Mouse (Mus musculus) neural tube, embryonic 10.5 days (tissue): ENCODE results near the gene Nr2c1.

ENCODE experiments used
- DNase-seq: peaks from one replicate; pipeline ENCODE4 v3.0.0-alpha.2; 2017; ENCODE audit warnings: low spot score; ENCODE audit errors: extremely low spot score

Gene Nr2c1

DNA sequence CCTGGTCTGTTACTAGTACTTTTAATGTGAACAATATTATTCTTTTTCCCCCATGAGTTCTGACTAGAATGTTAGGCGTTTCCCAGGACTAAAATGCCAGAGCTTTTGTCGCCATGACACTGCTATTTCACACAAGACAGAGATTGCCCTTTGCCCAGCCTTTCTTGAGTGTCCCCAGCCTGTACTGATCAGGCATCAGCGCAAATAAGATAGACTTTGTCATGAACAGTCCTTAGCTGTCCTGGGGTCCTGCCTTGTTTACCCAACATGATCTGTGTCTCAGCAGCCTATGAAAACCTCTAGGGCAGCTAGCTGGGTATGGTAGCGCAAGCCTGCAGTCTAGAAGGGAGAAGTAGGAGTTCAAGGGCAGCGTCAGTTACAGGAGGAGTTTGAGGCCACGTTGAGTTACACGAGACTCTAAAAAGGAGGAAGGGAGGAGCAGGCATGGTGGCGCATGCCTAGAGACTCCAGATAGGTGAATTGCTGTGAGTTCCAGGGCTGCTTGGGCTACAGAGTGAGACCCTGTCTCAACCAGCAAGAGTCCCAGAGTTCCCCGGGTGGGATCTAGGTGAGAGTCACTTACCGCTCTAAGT is 8.8 kb upstream of the Nr2c1 start:
- DNase-seq = no peak

DNA sequence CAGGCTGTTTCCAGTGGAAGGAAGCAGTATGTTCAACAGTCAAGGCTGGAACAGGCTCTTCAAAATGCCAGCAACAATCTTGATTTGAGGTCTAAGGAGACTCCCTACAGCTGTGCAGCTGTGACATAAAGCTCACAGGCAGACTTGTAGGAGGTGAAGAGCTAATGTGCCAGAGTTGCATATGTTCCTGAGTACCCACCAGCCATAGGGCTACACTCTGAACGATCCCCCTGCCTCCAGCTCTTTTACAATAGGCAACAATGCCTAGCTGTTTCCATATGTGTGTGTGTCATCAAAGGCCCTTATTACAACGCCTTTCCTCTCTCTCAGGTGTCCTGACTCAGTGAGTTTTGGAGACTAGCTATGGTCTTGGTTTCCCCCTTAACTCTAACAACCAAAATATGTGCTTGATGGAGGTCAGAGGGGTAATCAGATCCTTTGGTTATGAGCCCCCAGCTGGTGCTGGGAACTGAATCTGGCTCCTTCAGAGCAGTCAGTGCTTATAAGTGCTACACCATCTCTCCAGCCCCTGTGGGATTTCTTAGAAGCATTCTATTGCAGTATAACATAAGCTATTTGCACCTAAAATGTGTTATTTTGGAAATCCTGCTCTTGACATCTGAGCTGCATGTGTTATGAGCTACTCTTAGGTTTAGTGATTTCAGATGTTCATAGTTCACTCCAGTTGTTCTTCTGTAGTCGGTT is 7.4 kb upstream of the Nr2c1 start:
- no peak for DNase-seq

DNA sequence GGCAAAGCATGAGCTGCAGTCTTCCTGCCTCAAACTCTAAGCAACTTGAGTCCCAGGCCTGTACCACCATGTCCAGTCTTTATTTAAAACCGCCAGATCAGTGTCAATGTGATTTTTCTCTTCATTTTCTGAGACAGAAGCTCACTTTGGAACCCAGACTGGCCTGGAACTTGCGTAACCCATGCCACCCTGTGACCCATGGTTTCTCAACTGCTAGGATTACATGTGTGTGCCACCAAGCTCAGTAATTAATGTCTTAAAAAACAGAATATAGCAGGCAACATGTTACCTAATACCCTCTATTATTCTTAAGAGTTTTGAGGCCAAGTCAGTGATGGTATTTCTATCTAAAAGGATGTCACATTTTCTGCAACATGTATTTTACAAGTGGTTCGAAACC is 5.4 kb upstream of the Nr2c1 start:
- no peak for DNase-seq

DNA sequence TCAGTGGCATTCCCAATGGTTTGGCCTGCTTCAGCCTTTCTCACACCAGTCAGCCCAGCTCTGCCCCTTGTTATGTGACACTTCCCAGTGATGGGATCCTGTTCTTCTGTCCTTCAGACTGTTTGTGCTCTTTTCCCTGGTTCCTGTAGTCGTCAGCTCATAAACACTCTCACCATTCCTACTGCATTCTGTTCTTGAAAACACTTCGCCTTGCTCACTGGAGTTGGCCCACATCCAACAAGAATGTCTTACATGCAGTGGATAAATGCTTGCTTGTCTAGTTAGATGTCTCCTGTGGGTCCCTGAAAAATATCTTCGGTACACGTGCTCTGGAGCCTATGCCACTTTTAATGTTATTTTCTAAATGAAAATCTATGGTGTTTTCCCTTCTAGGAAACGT is 3.2 kb upstream of the Nr2c1 start:
- DNase-seq = no peak

DNA sequence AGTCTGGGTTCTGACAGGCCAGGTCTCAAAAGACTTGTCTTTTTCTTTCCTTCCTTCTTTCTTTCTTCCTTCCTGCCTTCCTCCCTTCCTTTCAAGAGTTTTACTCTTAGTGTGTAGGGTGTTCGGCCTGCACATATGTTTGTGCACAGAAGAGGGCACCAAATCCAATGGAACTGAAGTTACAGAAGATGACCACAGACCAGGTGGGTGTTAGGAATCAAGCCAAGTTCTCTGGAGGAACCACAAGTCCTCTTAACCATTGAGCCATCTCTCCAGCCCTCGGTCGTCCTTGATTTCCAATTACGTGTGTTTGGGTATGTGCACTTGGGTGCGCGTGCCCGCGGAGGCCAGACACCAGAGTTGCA is 450 bp upstream of the Nr2c1 start:
- DNase-seq = no peak

DNA sequence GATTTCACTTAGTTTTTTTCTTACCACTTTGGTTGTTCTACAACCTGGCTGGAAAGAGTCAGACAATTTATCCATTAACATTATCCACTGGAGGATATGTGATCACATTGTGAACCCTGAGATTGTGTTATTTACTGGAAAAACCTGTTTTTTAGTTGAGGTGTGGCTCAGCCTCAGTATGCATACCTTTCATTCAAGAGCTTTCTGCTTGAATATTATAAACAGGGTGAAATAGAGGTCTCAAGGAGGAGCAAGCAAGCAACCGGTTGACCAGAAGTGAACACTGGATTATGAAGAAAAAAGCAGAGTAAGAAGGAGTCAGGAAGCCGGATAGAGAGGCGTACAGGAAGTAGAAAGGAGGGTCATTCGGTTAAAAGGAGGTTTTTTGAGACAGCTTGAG is 3.7 kb downstream of the Nr2c1 start:
- no peak for DNase-seq

DNA sequence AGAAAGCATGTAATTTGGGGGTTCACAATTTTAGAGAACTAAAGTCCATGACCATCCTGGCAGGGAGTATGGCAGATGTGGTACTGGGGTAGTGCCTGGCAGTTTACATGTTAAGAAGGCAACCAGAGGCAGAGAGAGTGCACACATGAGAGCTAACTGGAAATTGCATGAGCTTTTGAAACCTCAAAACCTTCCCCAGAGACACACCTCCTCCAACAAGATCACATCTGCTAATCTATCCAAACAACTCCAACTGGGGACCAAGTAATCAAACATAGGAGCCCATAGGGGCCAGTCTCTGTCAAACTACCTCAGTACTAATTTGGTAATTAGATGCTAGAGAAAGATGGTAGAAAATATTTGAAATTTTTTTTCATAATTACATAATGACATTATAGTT is 6.0 kb downstream of the Nr2c1 start:
- no peak for DNase-seq

DNA sequence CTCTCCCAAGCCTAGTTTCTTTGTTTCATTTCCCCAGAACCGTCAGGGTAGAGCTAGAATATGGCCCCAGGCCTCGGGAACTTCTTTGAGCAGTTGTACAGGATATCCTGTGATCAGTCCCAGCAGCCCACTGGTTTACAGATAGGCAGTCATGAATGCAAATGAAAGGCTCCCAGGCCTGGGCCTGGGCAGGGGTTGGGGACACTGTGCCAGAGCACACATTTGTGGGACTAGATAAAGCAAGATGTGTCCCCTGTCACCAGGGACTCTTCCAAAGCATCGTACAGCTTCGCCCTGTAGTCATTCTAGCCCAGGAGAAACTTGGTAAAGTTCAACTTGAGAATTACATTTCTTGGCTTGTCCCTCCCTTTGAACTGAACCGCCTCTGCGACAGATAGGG is 11.1 kb downstream of the Nr2c1 start:
- DNase-seq = no peak

DNA sequence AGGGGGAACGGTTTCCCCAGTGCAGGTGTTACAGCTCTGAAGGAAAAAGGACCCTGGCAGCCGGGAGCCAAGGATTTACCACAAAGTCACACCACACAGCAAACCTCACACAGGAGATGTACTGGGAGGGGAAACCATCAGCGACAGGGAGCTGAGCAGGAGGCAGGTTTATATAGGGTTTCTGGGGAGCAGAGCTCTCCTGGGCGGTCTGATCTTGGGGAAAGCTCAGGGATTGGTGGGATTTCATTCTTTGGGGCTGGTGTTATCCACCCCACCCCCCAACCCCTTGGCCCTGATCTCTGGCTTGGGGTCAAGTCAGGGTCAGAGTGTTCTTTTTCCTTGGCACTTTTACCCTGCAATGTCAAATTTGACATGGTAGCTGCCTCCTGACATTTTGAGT is 11.6 kb downstream of the Nr2c1 start:
- DNase-seq = no peak

DNA sequence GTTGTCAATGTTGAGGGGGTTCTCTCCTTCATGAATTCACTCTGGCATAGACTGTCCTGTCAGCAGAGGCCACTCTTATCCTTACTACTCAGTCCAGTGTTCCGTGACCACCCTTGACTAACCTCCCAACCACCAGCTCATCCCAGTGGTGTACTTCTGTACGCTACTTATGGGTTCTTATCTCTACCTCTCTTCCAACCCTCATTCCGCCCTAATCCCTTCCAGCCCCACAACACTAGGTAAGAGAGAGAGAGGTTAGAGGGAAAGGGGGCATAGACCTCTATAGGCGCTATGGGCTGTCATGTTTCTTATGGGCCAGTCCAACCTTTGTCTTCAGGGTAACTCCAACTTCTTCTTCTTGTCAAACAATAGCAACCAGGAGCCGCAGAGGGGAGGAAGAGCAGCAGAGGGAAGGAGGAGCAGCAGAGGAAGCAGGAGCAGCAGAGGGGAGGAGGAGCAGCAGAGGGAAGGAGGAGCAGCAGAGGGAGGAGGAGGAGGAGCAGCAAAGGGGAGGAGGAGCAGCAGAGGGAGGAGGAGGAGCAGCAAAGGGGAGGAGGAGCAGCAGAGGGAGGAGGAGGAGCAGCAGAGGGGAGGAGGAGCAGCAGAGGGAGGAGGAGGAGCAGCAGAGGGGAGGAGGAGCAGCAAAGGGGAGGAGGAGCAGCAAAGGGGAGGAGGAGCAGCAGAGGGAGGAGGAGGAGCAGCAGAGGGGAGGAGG is 13.4 kb downstream of the Nr2c1 start:
- DNase-seq = no peak

DNA sequence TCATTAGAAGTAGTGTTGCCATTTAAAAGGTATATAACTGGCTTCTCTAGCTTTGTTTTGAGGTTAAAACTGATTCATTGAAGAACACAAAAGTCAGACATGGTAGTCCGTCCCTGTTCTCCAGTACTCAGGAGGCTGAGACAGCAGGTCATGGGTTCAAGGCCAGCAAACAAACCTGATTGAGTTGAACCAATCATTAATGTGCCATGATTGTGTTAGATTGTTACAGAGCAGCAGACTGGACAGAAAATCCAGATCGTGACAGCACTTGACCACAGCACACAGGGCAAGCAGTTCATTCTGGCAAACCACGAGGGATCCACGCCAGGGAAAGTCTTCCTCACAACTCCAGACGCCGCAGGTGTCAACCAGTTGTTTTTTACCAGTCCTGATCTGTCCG is 14.2 kb downstream of the Nr2c1 start:
- no peak for DNase-seq

DNA sequence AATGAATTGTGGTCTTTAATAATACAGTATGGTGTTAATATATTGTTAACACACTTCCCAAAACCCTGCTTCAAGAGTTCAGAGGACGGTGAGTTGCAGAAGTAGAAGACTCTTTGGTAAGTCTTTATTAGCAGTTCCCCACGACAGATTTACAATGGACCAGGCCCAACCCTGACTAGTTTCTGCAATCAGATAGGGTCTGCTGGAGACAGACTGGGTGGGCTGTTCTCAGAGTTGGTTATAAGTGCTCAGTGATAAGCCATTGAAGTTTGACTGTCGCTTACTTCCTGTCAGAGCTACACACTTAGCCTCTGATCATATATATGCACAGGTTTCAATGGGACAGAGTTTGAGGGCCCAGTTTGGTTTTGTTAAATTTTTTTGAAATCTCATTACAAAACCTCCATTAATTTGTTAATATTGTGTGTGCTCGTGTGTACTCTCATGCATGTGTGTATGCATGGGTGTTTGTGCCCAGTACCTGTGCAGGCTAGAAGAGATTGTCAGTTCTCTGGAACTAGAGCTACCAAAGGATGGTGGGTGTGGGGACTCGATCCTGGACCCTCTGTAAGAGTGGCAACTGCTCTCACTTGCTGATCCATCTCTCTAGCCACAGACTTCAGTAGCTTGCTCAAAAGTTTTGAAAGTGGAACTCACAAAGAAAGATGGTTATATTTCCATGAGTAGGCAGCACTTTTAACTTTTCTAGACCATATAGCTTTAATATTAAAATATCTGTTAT is 16.5 kb downstream of the Nr2c1 start:
- DNase-seq = no peak

DNA sequence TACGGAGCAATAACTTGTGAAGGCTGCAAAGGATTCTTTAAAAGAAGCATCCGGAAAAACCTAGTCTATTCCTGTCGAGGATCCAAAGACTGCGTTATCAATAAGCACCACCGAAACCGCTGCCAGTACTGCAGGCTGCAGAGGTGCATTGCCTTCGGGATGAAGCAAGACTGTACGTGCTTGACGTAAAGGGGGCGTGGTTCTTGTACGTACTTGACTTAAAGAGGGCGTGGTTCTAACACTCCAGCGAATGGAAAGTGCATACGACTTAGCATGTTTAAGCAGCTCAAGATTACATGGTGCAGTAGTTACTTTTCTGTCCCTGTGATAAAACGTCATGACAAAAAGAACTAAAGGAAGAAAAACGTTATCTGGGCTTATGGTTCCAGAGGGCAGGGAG is 17.6 kb downstream of the Nr2c1 start:
- no peak for DNase-seq

DNA sequence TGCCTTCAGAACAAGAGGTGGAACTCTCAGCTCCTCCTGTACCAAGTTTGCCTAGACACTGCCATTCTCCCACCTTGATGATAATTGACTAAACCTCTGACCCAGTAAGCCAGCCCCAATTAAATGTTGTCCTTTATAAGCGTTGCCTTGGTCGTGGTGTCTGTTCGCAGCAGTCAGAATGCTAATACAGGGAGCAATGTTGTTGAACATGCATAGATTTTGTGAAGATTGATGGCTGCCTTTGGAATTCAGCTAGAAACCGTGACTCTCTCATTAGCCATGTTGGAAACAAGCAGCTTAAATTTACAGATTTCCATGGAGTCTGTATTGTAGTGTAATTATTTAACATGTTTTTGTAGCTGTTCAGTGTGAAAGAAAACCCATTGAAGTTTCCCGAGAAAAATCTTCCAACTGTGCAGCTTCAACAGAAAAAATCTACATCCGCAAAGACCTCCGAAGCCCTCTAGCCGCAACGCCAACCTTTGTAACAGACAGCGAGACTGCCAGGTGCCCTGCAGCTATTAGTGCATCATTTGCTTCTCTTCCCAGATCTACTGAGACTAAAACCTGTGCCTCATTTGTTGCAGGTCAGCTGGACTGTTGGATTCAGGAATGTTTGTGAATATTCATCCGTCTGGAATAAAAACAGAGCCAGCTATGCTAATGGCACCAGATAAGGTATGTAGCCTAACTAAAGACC is 19.4 kb downstream of the Nr2c1 start:
- no peak for DNase-seq

DNA sequence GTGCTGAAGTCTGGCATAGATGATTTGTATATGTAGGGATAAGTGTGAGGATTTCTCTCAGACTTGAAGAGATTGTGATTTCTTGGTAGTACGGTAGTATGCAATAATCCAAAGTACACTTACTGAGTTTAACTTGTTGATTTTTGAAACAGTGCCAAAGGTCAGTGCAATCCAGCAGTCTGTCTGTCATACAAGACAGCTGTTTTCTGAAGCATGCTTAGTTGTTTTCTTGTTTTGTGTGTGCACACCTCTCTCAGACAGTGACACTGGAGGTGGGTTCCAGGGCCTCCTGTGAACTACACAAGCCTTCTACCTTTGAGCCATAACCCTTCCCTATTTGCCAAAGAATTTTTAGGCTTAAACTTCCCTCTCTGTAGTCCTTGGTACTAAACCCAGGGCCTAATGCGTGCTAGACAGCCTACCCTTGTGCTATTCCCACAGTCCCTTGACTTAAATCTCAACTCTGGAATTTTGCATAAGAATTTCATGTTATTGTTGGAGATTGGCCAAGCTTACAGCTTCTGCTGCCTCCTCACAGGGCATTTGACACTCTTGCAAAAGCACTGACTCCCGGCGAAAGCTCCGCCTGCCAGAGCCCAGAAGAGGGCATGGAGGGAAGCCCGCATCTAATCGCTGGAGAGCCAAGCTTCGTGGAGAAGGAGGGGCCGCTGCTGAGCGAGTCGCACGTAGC is 23.8 kb downstream of the Nr2c1 start:
- no peak for DNase-seq

DNA sequence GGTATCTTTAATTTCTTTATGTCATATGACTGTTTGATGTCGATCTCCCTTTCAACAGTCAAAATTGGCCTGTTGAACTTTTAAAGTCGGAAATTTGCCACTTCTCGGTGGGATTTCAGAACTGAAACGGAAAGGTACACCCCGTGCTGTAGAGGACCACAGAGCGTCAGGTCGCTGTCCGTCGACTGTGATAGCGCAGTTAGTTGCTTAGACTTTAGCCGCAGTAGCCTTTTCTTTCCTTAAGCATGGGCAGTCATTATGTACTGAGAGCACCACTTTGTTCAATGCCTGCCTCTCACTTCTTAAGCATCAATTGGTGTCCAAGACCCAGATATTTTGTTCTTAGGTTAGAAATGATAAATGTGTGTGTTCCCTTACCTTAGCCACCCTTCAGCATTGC is 24.3 kb downstream of the Nr2c1 start:
- DNase-seq = no peak

DNA sequence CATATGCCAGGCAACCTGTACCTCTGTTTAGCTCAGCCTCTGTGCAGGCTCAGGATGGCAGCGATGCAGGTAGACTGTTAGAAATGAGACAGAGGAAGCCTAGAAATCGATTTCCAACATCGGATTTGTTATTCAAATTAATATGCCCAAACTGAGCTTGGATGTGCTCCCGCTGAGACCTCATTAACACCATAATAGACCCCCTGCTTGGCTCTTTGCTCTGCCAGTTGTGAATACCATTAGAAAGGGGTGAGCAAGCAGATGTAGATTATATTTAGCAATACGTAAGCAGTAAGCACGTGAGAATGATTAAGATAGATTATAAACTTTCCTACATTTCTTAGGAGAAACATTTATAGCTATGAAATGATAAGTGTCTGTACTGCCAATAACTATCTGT is 24.9 kb downstream of the Nr2c1 start:
- no peak for DNase-seq

DNA sequence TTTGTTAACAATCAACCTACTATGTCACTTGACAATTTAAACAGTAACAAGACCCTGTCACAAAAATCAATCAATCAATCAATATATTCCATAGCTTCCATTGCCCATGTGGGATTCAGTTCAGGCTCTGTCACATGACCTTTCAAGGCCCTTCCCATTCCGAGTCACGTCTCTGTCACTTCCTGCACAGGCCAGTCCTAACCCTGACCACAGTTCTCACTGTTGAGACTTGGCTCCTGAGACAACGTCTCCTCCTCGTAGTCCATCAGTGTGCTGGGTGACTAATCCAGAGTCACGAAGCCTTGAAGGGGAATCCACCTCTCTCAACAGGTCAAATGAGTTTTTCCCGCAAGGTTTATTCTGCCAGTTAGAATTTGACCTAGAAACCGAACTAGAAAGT is 26.8 kb downstream of the Nr2c1 start:
- no peak for DNase-seq

DNA sequence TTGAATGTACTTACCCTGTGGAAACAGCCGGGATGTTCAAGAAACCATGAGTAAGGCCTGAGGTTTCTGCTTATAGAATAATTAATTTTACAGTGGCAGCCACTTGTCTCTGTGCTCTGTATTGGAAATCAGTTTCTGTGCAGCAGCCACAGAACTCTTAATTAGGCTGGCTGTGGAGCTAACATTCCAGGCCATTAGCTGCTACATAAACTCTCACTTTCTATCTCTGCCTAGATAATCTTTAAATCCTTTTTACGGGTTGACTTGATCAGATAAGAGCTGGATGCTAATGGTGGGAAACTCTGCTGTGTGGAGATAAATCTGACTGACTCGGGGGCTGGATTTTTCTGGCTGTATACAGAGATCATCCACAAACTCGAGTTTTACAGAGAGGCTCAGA is 35.4 kb downstream of the Nr2c1 start:
- no peak for DNase-seq

DNA sequence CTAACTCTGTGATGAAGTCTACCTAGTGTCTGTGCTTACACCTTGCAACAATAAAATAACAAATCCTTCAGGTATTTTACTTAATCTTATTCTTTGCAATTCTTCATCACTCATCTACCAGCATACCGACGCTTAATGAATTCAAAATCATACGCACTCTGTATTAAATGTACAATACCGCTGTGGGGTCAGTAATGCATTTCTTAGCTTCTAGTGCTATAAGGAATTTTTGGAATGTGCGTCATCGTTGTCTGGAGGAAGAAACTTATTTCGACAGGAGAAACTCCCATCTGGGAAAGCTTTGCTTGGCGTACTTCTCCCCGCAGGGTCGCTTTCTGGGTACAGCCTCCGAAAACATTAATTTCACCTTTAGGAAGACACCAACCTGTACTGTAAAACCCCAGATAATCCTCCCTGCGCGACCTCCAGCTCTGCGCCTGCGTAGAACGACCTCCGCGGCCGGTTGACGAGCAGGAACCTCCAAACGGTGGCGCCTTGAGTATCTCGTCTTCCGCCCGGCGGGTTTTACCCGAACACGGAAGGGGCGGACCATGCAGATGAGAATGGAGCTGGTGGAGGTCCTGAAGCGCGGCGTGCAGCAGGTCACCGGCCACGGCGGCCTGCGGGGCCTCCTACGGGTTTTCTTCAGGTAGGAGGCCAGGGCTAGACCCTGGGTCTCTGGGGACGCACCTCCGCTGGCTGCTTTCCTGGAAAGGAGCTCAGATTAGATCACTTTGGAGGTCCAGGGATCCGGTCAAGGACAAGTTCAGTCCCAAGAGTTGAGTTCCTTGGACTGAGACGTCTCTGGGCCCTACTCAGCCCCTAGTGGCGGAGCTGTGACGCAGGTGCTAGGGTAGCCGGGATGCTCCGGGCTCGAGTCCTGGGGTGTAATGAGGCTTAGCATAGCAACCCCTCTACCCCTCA is 50.9 kb downstream of the Nr2c1 start, which contains the start of gene Ndufa12:
Gene Ndufa12, plus strand, starts transcription at position 239 of the 924 bp plus-strand sequence.
- peak; percentile 98 for DNase-seq
